16 mouse cellular contexts compared by ENCODE assay signal in genomic region chr15:96675055-96675454, GRCm38 (mm10).
"Had no signal": no experiment of that assay in that cellular context is flagged by ENCODE, and none has a peak within 500 bp of the region (broad histone marks: within the 10 kb centered on the region; RNA-seq: fewer than 3 reads in every experiment).

No protein-coding gene starts in this region.

- H3K36me3 ChIP-seq: limb, embryonic 10.5 days; liver, embryonic 12.5 days; midbrain, embryonic 12.5 days; neural tube, embryonic 13.5 days; stomach, embryonic 15.5 days had no signal

- H3K9me3 ChIP-seq: limb, embryonic 10.5 days; liver, embryonic 12.5 days; megakaryocyte, embryonic 14.5 days; midbrain, embryonic 12.5 days; neural tube, embryonic 13.5 days; stomach, embryonic 15.5 days had no signal

- DNase-seq: kidney, adult 11 months; kidney, adult 9 months; kidney, postnatal 4 days; liver, postnatal 0 days; lung, postnatal 10 days; retina, postnatal 1 day; thymus, postnatal 4 days had no signal

- H3K27me3 ChIP-seq: stomach, embryonic 15.5 days had no signal

- H3K4me1 ChIP-seq: midbrain, embryonic 12.5 days had no signal

- H3K9ac ChIP-seq: liver, embryonic 12.5 days; liver, postnatal 0 days; midbrain, embryonic 12.5 days; neural tube, embryonic 13.5 days; stomach, embryonic 15.5 days had no signal

- H3K27ac ChIP-seq: kidney, postnatal 0 days; layer of hippocampus, adult 2 months; limb, embryonic 10.5 days; liver, embryonic 12.5 days; macrophage; midbrain, embryonic 12.5 days; neural tube, embryonic 13.5 days; stomach, embryonic 15.5 days had no signal

- H3K4me3 ChIP-seq: layer of hippocampus, adult 2 months; limb, embryonic 10.5 days; liver, embryonic 12.5 days; megakaryocyte, embryonic 14.5 days; midbrain, embryonic 12.5 days; neural tube, embryonic 13.5 days; stomach, embryonic 15.5 days had no signal
